ENCODE assay signal across 9 mouse cellular contexts in genomic region chr15:98633822-98634470, GRCm38 (mm10). TPM values are rescaled to one million over a fixed set of nuclear protein-coding genes. Genes with fewer than 3 reads are reported as not detected.
A peak's percentile ranks its signal among the peaks of the same experiment; 100 is the strongest.
DNase-seq lines count a peak whose midpoint lies in the region; TF ChIP-seq lines count a peak whose summit lies in the region.
"Had no signal": no experiment of that assay in that cellular context is flagged by ENCODE, and none has a peak within 500 bp of the region (broad histone marks: within the 10 kb centered on the region; RNA-seq: fewer than 3 reads in every experiment).

No protein-coding gene starts in this region.

- peaks cover 86% of the 10 kb centered on the region for H3K27me3 ChIP-seq in hindbrain, embryonic 10.5 days (ENCODE audit: insufficient read depth, poor library complexity, severe bottlenecking)
- peaks cover 81% of the 10 kb centered on the region for H3K27me3 ChIP-seq in midbrain, embryonic 10.5 days (ENCODE audit: low read depth, poor library complexity, severe bottlenecking)

- no peaks in the 10 kb centered on the region for H3K9me3 ChIP-seq in hindbrain, embryonic 10.5 days
- no peaks in the 10 kb centered on the region for H3K9me3 ChIP-seq in midbrain, embryonic 10.5 days (replicated peaks)

- WGBS in bone marrow, adult 2 months: 3% methylated on average over 25 of the region's 25 CpGs
- WGBS in hindbrain, embryonic 10.5 days: 1% methylated on average over 25 of the region's 25 CpGs
- WGBS in midbrain, embryonic 10.5 days: under 1% methylated on average over 25 of the region's 25 CpGs

- TF ChIP-seq CTCF in layer of hippocampus, adult 2 months (conservative IDR thresholded peaks at IDR 0.05): no peak
- TF ChIP-seq CTCF in bone marrow, adult 2 months (IDR thresholded peaks at IDR 0.05; ENCODE audit: control insufficient read depth, insufficient read depth, low read length): no peak

- H3K4me3 ChIP-seq in layer of hippocampus, adult 2 months: peak overlapping the region; percentile 67
- H3K4me3 ChIP-seq in bone marrow, adult 2 months (replicated peaks; ENCODE audit: control insufficient read depth, low read depth, low read length): peak overlapping the region; percentile 36
- H3K4me3 ChIP-seq in hindbrain, embryonic 10.5 days: peak overlapping the region; percentile 87
- H3K4me3 ChIP-seq in midbrain, embryonic 10.5 days: peak overlapping the region; percentile 90

- DNase-seq in layer of hippocampus, adult 2 months (ENCODE audit: low spot score in 2 of 2): no peak
- no peak for DNase-seq in layer of hippocampus, postnatal 14 days (ENCODE audit: low spot score in 2 of 2)
- DNase-seq in hindbrain, embryonic 10.5 days (ENCODE audit: low spot score): no peak
- DNase-seq in midbrain, embryonic 10.5 days (ENCODE audit: low spot score): no peak
- DNase-seq in retina, embryonic 14.5 days (ENCODE audit: low spot score): no peak
- DNase-seq in adrenal gland, postnatal 14 days: no peak
- no peak for DNase-seq in frontal cortex, postnatal 10 days (ENCODE audit: low spot score in 2 of 2)

- no peaks in the 10 kb centered on the region for H3K4me1 ChIP-seq in bone marrow, adult 2 months (ENCODE audit: control insufficient read depth, insufficient read depth, low read length)
- H3K4me1 ChIP-seq in hindbrain, embryonic 10.5 days (replicated peaks): peaks cover 86% of the 10 kb centered on the region
- peaks cover 88% of the 10 kb centered on the region for H3K4me1 ChIP-seq in midbrain, embryonic 10.5 days

- H3K27ac ChIP-seq in layer of hippocampus, adult 2 months: peak overlapping the region; percentile 84
- H3K27ac ChIP-seq in bone marrow, adult 2 months (ENCODE audit: control insufficient read depth, insufficient read depth, low read depth, low read length, poor library complexity): no peak overlapping the region
- peak overlapping the region; percentile 98 for H3K27ac ChIP-seq in hindbrain, embryonic 10.5 days
- H3K27ac ChIP-seq in midbrain, embryonic 10.5 days (replicated peaks): peak overlapping the region; percentile 98

- H3K36me3 ChIP-seq in hindbrain, embryonic 10.5 days: peaks cover 4% of the 10 kb centered on the region
- H3K36me3 ChIP-seq in midbrain, embryonic 10.5 days: peaks cover 10% of the 10 kb centered on the region; the same call in 1 of the 2 replicates

- no peak for TF ChIP-seq POLR2A in bone marrow, adult 2 months (IDR thresholded peaks at IDR 0.05; ENCODE audit: borderline replicate concordance, control insufficient read depth, low read depth, low read length)

RNA-seq across cellular contexts. Expression of gene Cacnb3, which starts 3.3 kb away (rescaled TPM):
- 100 to 1,000 TPM; 207 to 212 TPM for total RNA-seq in layer of hippocampus, adult 2 months (2021)
- 100 to 1,000 TPM; 159 to 168 TPM for total RNA-seq in layer of hippocampus, postnatal 14 days (2021)
- polyA plus RNA-seq in bone marrow, adult 2 months (2011; ENCODE audit: insufficient read depth, insufficient read length, low replicate concordance, missing spikeins): 0.70 and 1.8 TPM in 2 replicates
- 38.8 and 58.6 TPM in 2 replicates for polyA plus RNA-seq in hindbrain, embryonic 10.5 days (2016; fragmentation: Nextera tagmentation; extraction: Ambion mirVana)
- 36.1 and 50.9 TPM in 2 replicates for polyA plus RNA-seq in midbrain, embryonic 10.5 days (2016; fragmentation: Nextera tagmentation; extraction: Ambion mirVana)
- 12.0 and 18.2 TPM in 2 replicates for total RNA-seq in adrenal gland, postnatal 14 days (2021)
- total RNA-seq: common myeloid progenitor, adult 5-6 weeks had no signal

RNA-seq across cellular contexts. Expression of gene Adcy6, which starts 24.1 kb away (rescaled TPM):
- 10 to 100 TPM; 49.6 to 52.4 TPM for total RNA-seq in layer of hippocampus, adult 2 months (2021)
- 10 to 100 TPM; 45.1 to 45.3 TPM for total RNA-seq in layer of hippocampus, postnatal 14 days (2021)
- 45.8 and 65.2 TPM in 2 replicates for polyA plus RNA-seq in bone marrow, adult 2 months (2011; ENCODE audit: insufficient read depth, insufficient read length, low replicate concordance, missing spikeins)
- polyA plus RNA-seq in hindbrain, embryonic 10.5 days (2016; fragmentation: Nextera tagmentation; extraction: Ambion mirVana): 11.6 and 12.0 TPM in 2 replicates
- polyA plus RNA-seq in midbrain, embryonic 10.5 days (2016; fragmentation: Nextera tagmentation; extraction: Ambion mirVana): 11.8 and 12.1 TPM in 2 replicates
- 73.8 and 86.1 TPM in 2 replicates for total RNA-seq in adrenal gland, postnatal 14 days (2021)

RNA-seq across cellular contexts. Expression of gene Ddx23, which starts 28.7 kb away (rescaled TPM):
- total RNA-seq in layer of hippocampus, adult 2 months (2021): 10 to 100 TPM; 79.7 to 87.4 TPM
- total RNA-seq in layer of hippocampus, postnatal 14 days (2021): 10 to 100 TPM; 60.3 to 70.2 TPM
- 52.3 and 81.0 TPM in 2 replicates for polyA plus RNA-seq in bone marrow, adult 2 months (2011; ENCODE audit: insufficient read depth, insufficient read length, low replicate concordance, missing spikeins)
- 22.8 and 23.8 TPM in 2 replicates for polyA plus RNA-seq in hindbrain, embryonic 10.5 days (2016; fragmentation: Nextera tagmentation; extraction: Ambion mirVana)
- polyA plus RNA-seq in midbrain, embryonic 10.5 days (2016; fragmentation: Nextera tagmentation; extraction: Ambion mirVana): 27.2 and 30.8 TPM in 2 replicates
- total RNA-seq in adrenal gland, postnatal 14 days (2021): 85.2 and 87.5 TPM in 2 replicates

RNA-seq across cellular contexts. Expression of gene Rnd1, which starts 43.3 kb away (rescaled TPM):
- total RNA-seq in layer of hippocampus, adult 2 months (2021): 1 to 10 TPM; 6.4 to 6.9 TPM
- 10 to 100 TPM; 18.8 to 21.5 TPM for total RNA-seq in layer of hippocampus, postnatal 14 days (2021)
- 1.8 and 2.3 TPM in 2 replicates for polyA plus RNA-seq in bone marrow, adult 2 months (2011; ENCODE audit: insufficient read depth, insufficient read length, low replicate concordance, missing spikeins)
- 3.7 and 5.8 TPM in 2 replicates for polyA plus RNA-seq in hindbrain, embryonic 10.5 days (2016; fragmentation: Nextera tagmentation; extraction: Ambion mirVana)
- 7.1 and 9.8 TPM in 2 replicates for polyA plus RNA-seq in midbrain, embryonic 10.5 days (2016; fragmentation: Nextera tagmentation; extraction: Ambion mirVana)
- 2.1 and 3.6 TPM in 2 replicates for total RNA-seq in adrenal gland, postnatal 14 days (2021)

Comparison
In these comparisons a context has a peak if more than half of its experiments do, and no peak if none do; other contexts are left out.
1. H3K4me3 ChIP-seq: peak in every context shown above with its lines; median percentile 90 in midbrain, embryonic 10.5 days; 87 in hindbrain, embryonic 10.5 days; 67 in layer of hippocampus, adult 2 months; 36 in bone marrow, adult 2 months.